Mouse (Mus musculus) E14TG2a.4 (cell line): Measurements from ENCODE around the gene Actn4.

ENCODE experiments used
- CTCF ChIP-seq: conservative IDR thresholded peaks from 2 replicates; pipeline ENCODE4 v1.5.1; 2014; ENCODE audit warnings: low read length
- NANOG ChIP-seq: IDR thresholded peaks from 2 replicates; pipeline ENCODE4 v1.6.1; 2014; ENCODE audit warnings: borderline replicate concordance, low read length, mixed read lengths
- POU5F1 ChIP-seq: IDR thresholded peaks from 2 replicates; pipeline ENCODE4 v1.6.1; 2014; ENCODE audit warnings: low read length, borderline replicate concordance

DNA sequence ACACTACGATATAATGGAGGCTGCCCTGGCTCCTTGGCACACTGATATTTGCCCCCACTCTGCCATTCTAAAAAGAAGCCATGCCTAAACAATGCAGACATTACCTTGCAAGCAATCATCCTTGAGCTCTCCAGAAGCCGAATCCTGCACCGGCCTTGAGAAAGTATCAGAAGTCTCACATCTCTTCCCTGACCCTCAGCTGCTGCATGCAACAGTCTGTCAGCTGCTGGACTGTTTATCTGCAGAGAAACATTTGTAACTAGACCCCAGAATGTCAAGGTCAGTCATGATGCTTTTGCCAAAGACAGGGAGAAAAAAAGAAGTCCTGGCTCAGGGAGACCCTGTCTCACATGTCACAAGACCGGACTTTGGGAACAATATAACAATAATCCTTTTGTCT is 86.0 kb downstream of the Actn4 start:
- TF ChIP-seq CTCF, result no peak
- no peak for TF ChIP-seq POU5F1
- no peak for TF ChIP-seq NANOG
